23 mouse cellular contexts compared by ENCODE assay signal in genomic region chr15:93448862-93449261, GRCm38 (mm10). TPM values are rescaled to one million over a fixed set of nuclear protein-coding genes. Genes with fewer than 3 reads are reported as not detected.
DNase-seq lines count a peak whose midpoint lies in the region; ATAC-seq and TF ChIP-seq lines count a peak whose summit lies in the region.
"Had no signal": no experiment of that assay in that cellular context is flagged by ENCODE, and none has a peak within 500 bp of the region (broad histone marks: within the 10 kb centered on the region; RNA-seq: fewer than 3 reads in every experiment).

No protein-coding gene starts in this region.

- H3K9ac ChIP-seq in limb, embryonic 12.5 days (replicated peaks), result no peak overlapping the region
- H3K9ac ChIP-seq in lung, postnatal 0 days (replicated peaks; ENCODE audit: low read depth), result no peak overlapping the region
- H3K9ac ChIP-seq: embryonic facial prominence, embryonic 15.5 days; hindbrain, embryonic 14.5 days had no signal

- H3K27ac ChIP-seq in limb, embryonic 12.5 days, result peak overlapping the region; percentile 23; the same call in 1 of the 2 replicates
- no peak overlapping the region for H3K27ac ChIP-seq in limb, embryonic 10.5 days
- no peak overlapping the region for H3K27ac ChIP-seq in lung, postnatal 0 days (ENCODE audit: low read length)
- H3K27ac ChIP-seq in left cerebral cortex, adult 2 months, result no peak overlapping the region
- H3K27ac ChIP-seq: embryonic facial prominence, embryonic 15.5 days; forebrain, embryonic 10.5 days; gastrocnemius, adult 2 months; heart, embryonic 10.5 days; hindbrain, embryonic 10.5 days; hindbrain, embryonic 14.5 days had no signal

- intact Hi-C loops in left cerebral cortex, adult 2 months (cut with DNase I), result no loop called here

- TF ChIP-seq CTCF in lung, postnatal 0 days (IDR thresholded peaks at IDR 0.05), result no peak
- TF ChIP-seq CTCF in left cerebral cortex, adult 2 months (IDR thresholded peaks at IDR 0.05), result no peak

- no peaks in the 10 kb centered on the region for H3K4me1 ChIP-seq in limb, embryonic 12.5 days (replicated peaks)
- no peaks in the 10 kb centered on the region for H3K4me1 ChIP-seq in limb, embryonic 10.5 days
- H3K4me1 ChIP-seq in lung, postnatal 0 days (ENCODE audit: insufficient read depth, low read depth, low read length), result no peaks in the 10 kb centered on the region; the same call in 1 of the 2 replicates
- H3K4me1 ChIP-seq: embryonic facial prominence, embryonic 15.5 days had no signal

- H3K4me2 ChIP-seq in limb, embryonic 12.5 days, result no peak overlapping the region
- H3K4me2 ChIP-seq in lung, postnatal 0 days (replicated peaks; ENCODE audit: low read depth, low read length), result no peak overlapping the region
- H3K4me2 ChIP-seq: embryonic facial prominence, embryonic 15.5 days; hindbrain, embryonic 14.5 days had no signal

- H3K4me3 ChIP-seq in limb, embryonic 12.5 days (replicated peaks), result no peak overlapping the region
- H3K4me3 ChIP-seq in limb, embryonic 10.5 days, result no peak overlapping the region
- H3K4me3 ChIP-seq in lung, postnatal 0 days (ENCODE audit: low read depth, low read length), result no peak overlapping the region
- H3K4me3 ChIP-seq in left cerebral cortex, adult 2 months, result no peak overlapping the region
- H3K4me3 ChIP-seq: embryonic facial prominence, embryonic 15.5 days; erythroblast, embryonic 14.5 days; forebrain, embryonic 10.5 days; gastrocnemius, adult 2 months; heart, embryonic 10.5 days; hindbrain, embryonic 10.5 days had no signal

- TF ChIP-seq EP300 in lung, postnatal 0 days (IDR thresholded peaks at IDR 0.05), result no peak

- no peaks in the 10 kb centered on the region for H3K27me3 ChIP-seq in limb, embryonic 12.5 days
- H3K27me3 ChIP-seq in limb, embryonic 10.5 days (ENCODE audit: low read depth, poor library complexity, severe bottlenecking), result no peaks in the 10 kb centered on the region
- no peaks in the 10 kb centered on the region for H3K27me3 ChIP-seq in lung, postnatal 0 days (replicated peaks; ENCODE audit: insufficient read depth, low read length)
- H3K27me3 ChIP-seq: CH12.LX; embryonic facial prominence, embryonic 15.5 days; Patski had no signal

- DNase-seq in limb, embryonic 10.5 days (ENCODE audit: low spot score), result no peak
- DNase-seq in adipocyte (ENCODE audit: low spot score), result peak; percentile 41
- DNase-seq in lung, postnatal 0 days (ENCODE audit: low spot score), result peak; percentile 29
- peak; percentile 24 for DNase-seq in lung, postnatal 36 days
- DNase-seq in left cerebral cortex, adult 2 months (ENCODE audit: extremely low spot score in 1 of 2, low spot score in 2 of 2), result no peak
- DNase-seq: adrenal gland, adult 8-10 months; adrenal gland, postnatal 36 days; cerebellum, adult 8-10 months; cerebellum, postnatal 14 days; embryo, embryonic 11 days; gastrocnemius, adult 2 months; gastrocnemius, postnatal 25 days; heart, postnatal 14 days had no signal

- no peak for ATAC-seq in limb, embryonic 12.5 days (ENCODE audit: insufficient number of reproducible peaks, insufficient read depth, low FRiP score, low TSS enrichment, low read depth)
- peak; percentile 78 for ATAC-seq in lung, postnatal 0 days
- ATAC-seq: forebrain, embryonic 14.5 days; Patski had no signal

- no peaks in the 10 kb centered on the region for H3K9me3 ChIP-seq in limb, embryonic 12.5 days
- H3K9me3 ChIP-seq in limb, embryonic 10.5 days (replicated peaks), result no peaks in the 10 kb centered on the region
- no peaks in the 10 kb centered on the region for H3K9me3 ChIP-seq in lung, postnatal 0 days (ENCODE audit: low read length)
- H3K9me3 ChIP-seq: embryonic facial prominence, embryonic 15.5 days; forebrain, embryonic 10.5 days; heart, embryonic 10.5 days; hindbrain, embryonic 10.5 days had no signal

- WGBS in limb, embryonic 12.5 days, result 88% methylated on average over 3 of the region's 3 CpGs
- 88% methylated on average over 3 of the region's 3 CpGs for WGBS in limb, embryonic 10.5 days
- WGBS in lung, postnatal 0 days, result 59% methylated on average over 3 of the region's 3 CpGs

- peaks cover 45% of the 10 kb centered on the region for H3K36me3 ChIP-seq in limb, embryonic 12.5 days
- H3K36me3 ChIP-seq in limb, embryonic 10.5 days, result peaks cover 78% of the 10 kb centered on the region
- no peaks in the 10 kb centered on the region for H3K36me3 ChIP-seq in lung, postnatal 0 days (ENCODE audit: insufficient read depth, low read length)
- H3K36me3 ChIP-seq: embryonic facial prominence, embryonic 15.5 days had no signal

RNA-seq across cellular contexts. Expression of gene Pphln1, which starts 50.7 kb away (rescaled TPM):
- 80.2 and 84.7 TPM in 2 replicates for polyA plus RNA-seq in limb, embryonic 12.5 days (2016; fragmentation: Nextera tagmentation; extraction: Ambion mirVana)
- 96.2 and 99.3 TPM in 2 replicates for polyA plus RNA-seq in limb, embryonic 10.5 days (2016; fragmentation: Nextera tagmentation; extraction: Ambion mirVana)
- 22.3 and 25.9 TPM in 2 replicates for polyA plus RNA-seq in lung, postnatal 0 days (2015; fragmentation: Nextera tagmentation; extraction: Ambion mirVana)
- total RNA-seq in left cerebral cortex, adult 2 months (2021), result 10 to 100 TPM; 38.7 to 41.7 TPM

RNA-seq across cellular contexts. Expression of gene Zcrb1, which starts 50.7 kb away (rescaled TPM):
- 174 and 179 TPM in 2 replicates for polyA plus RNA-seq in limb, embryonic 12.5 days (2016; fragmentation: Nextera tagmentation; extraction: Ambion mirVana)
- 154 and 157 TPM in 2 replicates for polyA plus RNA-seq in limb, embryonic 10.5 days (2016; fragmentation: Nextera tagmentation; extraction: Ambion mirVana)
- polyA plus RNA-seq in lung, postnatal 0 days (2015; fragmentation: Nextera tagmentation; extraction: Ambion mirVana), result 101 and 118 TPM in 2 replicates
- total RNA-seq in left cerebral cortex, adult 2 months (2021), result 10 to 100 TPM; 81.6 to 89.6 TPM

Comparison
In these comparisons a context has a peak if more than half of its experiments do, and no peak if none do; other contexts are left out.
1. DNase-seq: peak in adipocyte (single experiment), lung, postnatal 0 days (single experiment) and lung, postnatal 36 days (single experiment); none in limb, embryonic 10.5 days (single experiment) and left cerebral cortex, adult 2 months (0 of 2).